Mouse (Mus musculus) left cerebral cortex, adult 18-20 months (tissue): Measurements from ENCODE around the gene Arhgdib. TPM values are rescaled to one million over a fixed set of nuclear protein-coding genes. Genes with fewer than 3 reads are reported as not detected.
A peak's percentile ranks its signal among the peaks of the same experiment; 100 is the strongest.

Experiments
- DNase-seq, 2 experiments: peaks; one replicate each; pipeline ENCODE4 v3.0.0; 2021 to 2022; ENCODE audit warnings: low spot score in 2 of 2, mixed read lengths in 1 of 2
- total RNA-seq, 2 experiments: library from RNA; stranded (reverse); gene quantifications; 2 replicates each; pipeline ENCODE4 v1.2.3; 2021

Gene Arhgdib
- total RNA-seq, 2 experiments from 2014 or later, result 10.9 to 13.3 TPM

- DNase-seq, result no peak
Measured at GRCm38 (mm10) chr6:136922080-136922479, 19.6 kb downstream of the Arhgdib start, which contains the start of gene Erp27. Erp27 (minus strand) TSS chr6:136922180.

- no peak for DNase-seq
Measured at GRCm38 (mm10) chr6:136921601-136922000, 20.1 kb downstream of the Arhgdib start.

- peak; percentile 75 to 86 for DNase-seq
Measured at GRCm38 (mm10) chr6:136920320-136921257, 21.1 kb downstream of the Arhgdib start.

- no peak for DNase-seq
Measured at GRCm38 (mm10) chr6:136917885-136918284, 23.8 kb downstream of the Arhgdib start.

- DNase-seq, result no peak
Measured at GRCm38 (mm10) chr6:136915721-136916395, 25.8 kb downstream of the Arhgdib start.

- no peak for DNase-seq
Measured at GRCm38 (mm10) chr6:136914234-136914633, 27.5 kb downstream of the Arhgdib start.

GRCm38 (mm10) chr6:136913384-136914126 is 28.1 kb downstream of the Arhgdib start:
- DNase-seq, result no peak

GRCm38 (mm10) chr6:136912751-136913265 is 28.9 kb downstream of the Arhgdib start:
- no peak for DNase-seq

- no peak for DNase-seq
Measured at GRCm38 (mm10) chr6:136910247-136910890, 31.3 kb downstream of the Arhgdib start.

- DNase-seq, result no peak
Measured at GRCm38 (mm10) chr6:136906937-136907293, 34.8 kb downstream of the Arhgdib start.

GRCm38 (mm10) chr6:136906283-136906936 is 35.3 kb downstream of the Arhgdib start:
- DNase-seq, result no peak

GRCm38 (mm10) chr6:136903885-136904470 is 37.7 kb downstream of the Arhgdib start:
- no peak for DNase-seq

- DNase-seq, result no peak
Measured at GRCm38 (mm10) chr6:136902527-136902926, 39.2 kb downstream of the Arhgdib start.

GRCm38 (mm10) chr6:136901010-136901409 is 40.7 kb downstream of the Arhgdib start:
- DNase-seq, result no peak

GRCm38 (mm10) chr6:136900369-136901009 is 41.2 kb downstream of the Arhgdib start:
- no peak for DNase-seq

GRCm38 (mm10) chr6:136898954-136899353 is 42.7 kb downstream of the Arhgdib start:
- no peak for DNase-seq

GRCm38 (mm10) chr6:136898222-136898621 is 43.5 kb downstream of the Arhgdib start:
- DNase-seq, result no peak

- DNase-seq, result no peak
Measured at GRCm38 (mm10) chr6:136897789-136898188, 43.9 kb downstream of the Arhgdib start.
